Mouse (Mus musculus): ENCODE measurements around the gene Mrpl54. TPM values are rescaled to one million over a fixed set of nuclear protein-coding genes. Genes with fewer than 3 reads are reported as not detected.

The Mrpl54 gene
- polyA plus RNA-seq, 1 experiment from 2014 or later, result 210 TPM

DNA sequence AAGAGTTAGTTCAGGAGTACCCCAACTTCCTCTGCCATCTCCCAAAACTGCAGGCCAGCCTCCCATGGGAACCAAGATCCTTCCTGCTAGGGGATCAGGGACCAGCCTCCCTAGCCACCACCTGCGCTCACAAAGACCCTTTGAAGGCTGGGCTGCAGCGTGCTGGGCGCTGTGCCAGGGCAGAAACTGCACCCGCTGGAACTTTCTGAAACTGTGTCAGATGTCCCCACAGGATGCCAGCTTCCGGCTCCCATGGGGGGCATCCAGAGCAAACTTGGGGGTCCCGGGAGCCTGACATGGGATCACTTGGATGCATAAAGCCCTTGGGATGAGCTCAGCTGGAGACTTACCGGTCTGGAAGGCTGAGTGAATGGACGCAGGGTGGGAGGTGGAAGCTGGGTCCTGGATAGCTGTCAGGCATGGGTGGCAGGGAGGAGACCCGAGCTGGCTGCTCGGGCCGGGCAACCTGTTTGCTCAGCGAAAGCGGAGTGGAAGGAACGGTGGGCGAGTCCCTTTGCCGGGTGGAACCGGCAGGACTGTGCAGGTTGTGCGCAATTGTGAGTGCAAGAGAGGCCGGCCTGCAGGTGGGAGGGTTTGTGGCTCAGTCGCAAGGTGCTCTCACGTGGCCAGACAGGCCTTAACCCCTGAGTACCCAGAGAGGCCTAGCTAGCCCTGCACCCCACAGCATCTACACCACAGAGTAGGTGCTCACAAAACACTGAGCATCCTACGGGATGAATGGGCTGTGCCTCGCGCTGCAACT is 24.1 kb upstream of the Mrpl54 start:
- ATAC-seq (ENCODE audit: low read depth), result peak; percentile 8; the same call in 1 of the 2 replicates
- H3K4me1 ChIP-seq (replicated peaks; ENCODE audit: control insufficient read depth, insufficient read depth, low read length), result peaks cover 28% of the 10 kb centered on the region
- H3K9ac ChIP-seq (ENCODE audit: low read length), result peak overlapping the region; percentile 43
- H3K27ac ChIP-seq (ENCODE audit: low read length), result peak overlapping the region; percentile 92
- H3K36me3 ChIP-seq (ENCODE audit: control insufficient read depth, insufficient read depth, low read length), result no peaks in the 10 kb centered on the region
- no peaks in the 10 kb centered on the region for H3K9me3 ChIP-seq (ENCODE audit: control insufficient read depth, low read length)
- WGBS, result 10% methylated on average over 24 of the region's 24 CpGs
- H3K4me3 ChIP-seq (ENCODE audit: low read length), result peak overlapping the region; percentile 44
- peaks cover 4% of the 10 kb centered on the region; the same call in 1 of the 2 replicates for H3K27me3 ChIP-seq (ENCODE audit: control insufficient read depth, insufficient read depth, low read depth, low read length)
- H3K4me2 ChIP-seq (ENCODE audit: low read depth, low read length), result peak overlapping the region; percentile 55

DNA sequence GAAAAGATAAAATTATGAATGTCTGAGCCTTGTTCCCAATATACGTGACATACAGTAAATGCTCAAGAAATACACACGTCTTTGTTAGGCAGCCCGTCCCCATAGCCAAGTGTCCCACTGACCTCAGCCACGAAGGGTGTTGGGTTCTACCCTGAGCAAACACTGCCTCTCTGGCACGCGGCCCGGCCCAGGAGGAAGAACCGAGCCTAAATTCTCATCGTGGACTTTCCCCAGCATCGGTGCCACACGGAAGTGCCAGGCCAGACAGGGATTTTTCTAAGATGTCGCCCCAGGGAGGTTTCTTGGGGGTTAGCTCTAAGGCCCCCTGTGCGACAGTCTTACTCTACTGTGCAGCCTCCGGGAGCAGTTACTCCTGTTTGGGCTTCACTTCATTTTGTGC is 23.1 kb upstream of the Mrpl54 start:
- no peaks in the 10 kb centered on the region for H3K36me3 ChIP-seq (ENCODE audit: control insufficient read depth, insufficient read depth, low read length)
- H3K27me3 ChIP-seq (ENCODE audit: control insufficient read depth, insufficient read depth, low read depth, low read length), result peaks cover 12% of the 10 kb centered on the region
- H3K27ac ChIP-seq (ENCODE audit: low read length), result peak overlapping the region; percentile 92
- ATAC-seq (ENCODE audit: low read depth), result no peak
- H3K4me3 ChIP-seq (ENCODE audit: low read length), result peak overlapping the region; percentile 44
- H3K9ac ChIP-seq (ENCODE audit: low read length), result peak overlapping the region; percentile 43
- WGBS, result 35% methylated on average over 14 of the region's 14 CpGs
- H3K9me3 ChIP-seq (ENCODE audit: control insufficient read depth, low read length), result no peaks in the 10 kb centered on the region
- H3K4me1 ChIP-seq (replicated peaks; ENCODE audit: control insufficient read depth, insufficient read depth, low read length), result peaks cover 27% of the 10 kb centered on the region
- peak overlapping the region; percentile 55 for H3K4me2 ChIP-seq (ENCODE audit: low read depth, low read length)

DNA sequence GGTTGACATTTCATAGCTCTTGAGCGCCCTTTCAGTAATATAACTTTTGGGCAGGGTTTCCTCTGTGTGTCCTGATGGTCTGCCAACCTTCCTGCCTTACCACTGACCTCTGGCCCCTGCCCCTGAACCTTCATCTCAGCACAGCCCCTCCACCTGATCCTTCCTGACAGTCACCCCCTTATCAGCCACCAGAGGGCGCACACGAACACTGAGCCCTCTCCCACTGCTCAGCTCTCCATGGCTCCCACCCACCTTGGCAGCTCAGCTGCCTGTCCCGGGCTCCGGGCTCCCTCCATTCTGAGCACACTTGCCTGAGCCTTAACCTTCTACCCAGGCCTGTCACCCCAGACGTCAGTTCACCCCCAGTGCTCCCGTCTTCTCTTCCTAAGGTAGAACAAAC is 22.5 kb upstream of the Mrpl54 start:
- Histone ChIP-seq H3K9ac (ENCODE audit: low read length) (peak overlapping the region; percentile 14; the same call in 1 of the 2 replicates), H3K36me3 (ENCODE audit: control insufficient read depth, insufficient read depth, low read length) (no peaks in the 10 kb centered on the region), H3K4me2 (ENCODE audit: low read depth, low read length) (peak overlapping the region; percentile 55), H3K9me3 (ENCODE audit: control insufficient read depth, low read length) (no peaks in the 10 kb centered on the region), H3K4me3 (ENCODE audit: low read length) (peak overlapping the region; percentile 44), H3K27ac (ENCODE audit: low read length) (peak overlapping the region; percentile 92), H3K27me3 (ENCODE audit: control insufficient read depth, insufficient read depth, low read depth, low read length) (peaks cover 17% of the 10 kb centered on the region), H3K4me1 (replicated peaks; ENCODE audit: control insufficient read depth, insufficient read depth, low read length) (peaks cover 21% of the 10 kb centered on the region)
- 2% methylated on average over 7 of the region's 7 CpGs for WGBS
- ATAC-seq (ENCODE audit: low read depth), result no peak

DNA sequence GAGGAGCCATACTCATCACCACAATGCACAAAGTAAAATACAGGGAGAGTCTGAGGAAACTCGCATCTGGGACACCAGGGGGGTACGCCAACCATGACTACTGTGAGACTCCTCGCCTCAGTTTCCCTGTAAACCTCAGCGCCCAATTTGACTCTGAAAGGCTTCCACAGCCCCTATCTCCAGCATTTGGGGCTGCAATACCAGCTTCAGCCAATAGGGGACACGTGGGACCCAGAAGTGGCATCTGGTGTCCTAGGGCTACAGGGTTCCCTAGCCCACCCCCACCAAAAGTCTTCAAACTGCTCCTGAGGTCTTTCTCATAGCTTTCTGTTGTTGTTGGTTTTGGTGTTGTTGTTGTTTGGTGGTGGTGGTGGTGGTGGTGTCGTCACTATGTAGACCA is 21.9 kb upstream of the Mrpl54 start:
- Histone ChIP-seq H3K4me1 (replicated peaks; ENCODE audit: control insufficient read depth, insufficient read depth, low read length) (peaks cover 15% of the 10 kb centered on the region), H3K27me3 (ENCODE audit: control insufficient read depth, insufficient read depth, low read depth, low read length) (peaks cover 24% of the 10 kb centered on the region)

DNA sequence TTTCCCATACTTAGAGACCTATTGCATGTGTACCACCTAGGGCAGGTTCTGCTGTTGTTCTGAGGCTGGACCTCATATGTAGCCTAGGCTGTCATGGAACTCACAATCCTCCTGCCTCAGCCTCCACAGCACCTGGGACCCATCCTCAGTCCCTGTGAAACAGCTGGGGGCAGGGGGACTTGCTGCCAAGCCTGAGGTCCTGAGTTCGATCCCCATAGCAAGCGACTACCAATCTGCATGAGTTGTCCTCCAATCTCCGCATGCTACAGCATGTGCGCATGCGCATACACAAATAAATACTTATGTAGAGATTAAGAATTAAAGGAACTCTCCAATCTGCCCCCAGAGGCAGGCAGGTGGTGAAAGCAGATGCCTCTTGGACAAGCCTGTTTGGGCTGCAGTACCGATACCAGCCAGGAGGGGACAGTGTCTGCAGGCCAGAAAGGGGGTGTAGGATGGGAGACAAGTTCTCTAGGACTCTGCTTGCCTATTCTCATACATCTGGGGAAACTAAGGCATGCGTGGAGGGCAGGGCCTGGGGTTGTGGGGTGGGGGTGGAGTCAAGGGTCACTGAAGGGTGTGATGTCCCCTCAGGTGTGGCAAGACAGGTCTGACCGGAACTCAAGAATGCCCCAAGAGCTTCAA is 20.9 kb upstream of the Mrpl54 start:
- WGBS, result 53% methylated on average over 8 of the region's 8 CpGs
- Histone ChIP-seq H3K9me3 (ENCODE audit: control insufficient read depth, low read length) (no peaks in the 10 kb centered on the region), H3K4me2 (ENCODE audit: low read depth, low read length) (no peak overlapping the region), H3K4me3 (ENCODE audit: low read length) (no peak overlapping the region), H3K4me1 (replicated peaks; ENCODE audit: control insufficient read depth, insufficient read depth, low read length) (peaks cover 13% of the 10 kb centered on the region), H3K36me3 (ENCODE audit: control insufficient read depth, insufficient read depth, low read length) (no peaks in the 10 kb centered on the region), H3K27me3 (ENCODE audit: control insufficient read depth, insufficient read depth, low read depth, low read length) (peaks cover 31% of the 10 kb centered on the region), H3K9ac (ENCODE audit: low read length) (no peak overlapping the region), H3K27ac (ENCODE audit: low read length) (no peak overlapping the region; the same call in 1 of the 2 replicates)
- ATAC-seq (ENCODE audit: low read depth), result no peak

More for the DNA sequence above, 21.9 kb upstream of the Mrpl54 start:
- 28% methylated on average over 6 of the region's 6 CpGs for WGBS
- 0 out of 2 replicates have a peak overlapping the region, but pooled peaks have one; percentile 0 for H3K4me2 ChIP-seq (ENCODE audit: low read depth, low read length)
- no peaks in the 10 kb centered on the region for H3K9me3 ChIP-seq (ENCODE audit: control insufficient read depth, low read length)
- H3K4me3 ChIP-seq (ENCODE audit: low read length), result no peak overlapping the region
- no peak for ATAC-seq (ENCODE audit: low read depth)
- peak overlapping the region; percentile 19 for H3K27ac ChIP-seq (ENCODE audit: low read length)
- H3K9ac ChIP-seq (ENCODE audit: low read length), result no peak overlapping the region
- H3K36me3 ChIP-seq (ENCODE audit: control insufficient read depth, insufficient read depth, low read length), result no peaks in the 10 kb centered on the region

DNA sequence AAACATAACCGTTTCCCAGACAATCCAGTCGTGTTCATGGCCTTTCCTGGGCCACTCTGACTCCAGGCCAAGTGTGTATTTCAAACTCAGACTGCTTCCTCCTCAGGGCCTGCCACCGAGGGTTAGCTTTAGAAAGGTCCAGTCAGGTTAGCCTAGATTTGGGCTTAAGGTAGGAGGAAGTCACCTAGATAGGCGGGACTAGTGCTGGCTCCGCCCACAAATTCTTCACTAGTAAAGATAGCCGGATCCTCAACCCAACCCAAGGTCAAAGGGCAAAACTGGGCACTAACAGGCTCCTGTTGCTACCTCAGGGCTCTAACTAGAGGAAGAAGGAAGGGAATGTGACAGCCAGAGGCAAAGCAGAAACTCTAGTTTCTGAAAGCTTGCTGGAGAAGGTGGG is 19.9 kb upstream of the Mrpl54 start:
- Histone ChIP-seq H3K9me3 (ENCODE audit: control insufficient read depth, low read length) (no peaks in the 10 kb centered on the region), H3K4me2 (ENCODE audit: low read depth, low read length) (no peak overlapping the region), H3K4me3 (ENCODE audit: low read length) (no peak overlapping the region), H3K27ac (ENCODE audit: low read length) (no peak overlapping the region), H3K27me3 (ENCODE audit: control insufficient read depth, insufficient read depth, low read depth, low read length) (peaks cover 31% of the 10 kb centered on the region), H3K9ac (ENCODE audit: low read length) (no peak overlapping the region), H3K4me1 (replicated peaks; ENCODE audit: control insufficient read depth, insufficient read depth, low read length) (peaks cover 10% of the 10 kb centered on the region), H3K36me3 (ENCODE audit: control insufficient read depth, insufficient read depth, low read length) (no peaks in the 10 kb centered on the region)
- 28% methylated on average over 6 of the region's 6 CpGs for WGBS
- ATAC-seq (ENCODE audit: low read depth), result no peak

DNA sequence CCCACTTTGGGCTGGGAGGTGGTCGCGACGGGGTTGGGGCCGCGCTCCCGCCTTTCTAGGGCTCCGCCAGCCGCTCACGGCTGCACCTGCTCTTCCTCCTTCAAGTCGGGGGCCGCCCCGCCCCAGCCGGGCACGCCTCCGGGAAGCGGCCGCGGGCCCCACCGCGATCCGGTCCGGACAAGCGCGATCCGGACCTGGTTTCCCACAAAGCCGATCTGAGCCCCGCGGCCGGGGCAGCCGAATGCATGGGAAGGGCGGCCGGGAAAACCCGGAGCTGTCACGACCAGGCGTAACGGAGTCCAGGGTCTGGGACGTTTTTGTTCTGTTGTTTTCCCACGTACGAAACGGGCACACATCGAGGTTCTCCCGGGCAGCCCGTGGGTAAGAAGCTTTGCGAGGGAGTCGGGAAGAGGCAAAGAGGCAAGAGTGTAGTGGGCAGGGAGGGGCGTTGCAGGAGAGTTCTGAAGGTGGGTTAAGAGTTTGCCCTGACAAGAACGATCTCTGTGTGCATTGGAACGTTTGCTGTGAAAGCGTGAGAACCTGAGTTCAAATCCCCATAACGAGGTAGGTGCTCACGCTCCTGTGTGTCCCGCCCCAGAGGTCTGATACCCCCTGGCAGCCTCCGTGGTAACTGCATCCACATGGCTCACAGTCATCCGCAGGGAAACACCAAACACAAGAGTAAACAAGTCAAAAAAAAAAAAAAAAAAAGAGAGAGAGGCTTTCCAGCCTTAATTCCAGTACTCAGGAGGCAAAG is 19.1 kb upstream of the Mrpl54 start:
- Histone ChIP-seq H3K4me1 (replicated peaks; ENCODE audit: control insufficient read depth, insufficient read depth, low read length) (peaks cover 7% of the 10 kb centered on the region), H3K27me3 (ENCODE audit: control insufficient read depth, insufficient read depth, low read depth, low read length) (peaks cover 31% of the 10 kb centered on the region), H3K9me3 (ENCODE audit: control insufficient read depth, low read length) (no peaks in the 10 kb centered on the region), H3K4me2 (ENCODE audit: low read depth, low read length) (peak overlapping the region; percentile 78), H3K9ac (ENCODE audit: low read length) (peak overlapping the region; percentile 68), H3K4me3 (ENCODE audit: low read length) (peak overlapping the region; percentile 58), H3K36me3 (ENCODE audit: control insufficient read depth, insufficient read depth, low read length) (no peaks in the 10 kb centered on the region; the same call in 1 of the 2 replicates), H3K27ac (ENCODE audit: low read length) (peak overlapping the region; percentile 76)
- WGBS, result under 1% methylated on average over 54 of the region's 54 CpGs
- ATAC-seq (ENCODE audit: low read depth), result peak; percentile 72

DNA sequence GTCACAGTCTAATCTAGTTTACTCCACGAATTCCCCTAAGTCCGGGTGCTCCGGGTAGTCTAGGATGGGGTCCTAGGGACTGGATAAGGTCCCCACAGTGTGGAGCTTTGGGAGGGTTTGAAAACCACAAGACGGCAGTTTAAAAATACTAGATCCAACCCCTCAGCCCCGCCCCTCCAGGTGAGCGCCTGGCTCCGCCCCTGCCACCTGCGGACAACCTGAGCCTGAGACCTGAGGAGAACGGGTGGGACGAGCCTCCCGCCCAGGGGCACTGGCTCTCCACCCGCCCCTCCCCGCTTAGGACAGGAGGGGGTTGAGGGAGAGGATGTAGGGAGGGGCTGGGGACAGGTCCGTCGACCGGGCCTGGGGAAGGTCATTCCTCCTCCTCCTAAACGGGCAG is 18.0 kb upstream of the Mrpl54 start:
- Histone ChIP-seq H3K4me1 (replicated peaks; ENCODE audit: control insufficient read depth, insufficient read depth, low read length) (peaks cover 6% of the 10 kb centered on the region), H3K9ac (ENCODE audit: low read length) (peak overlapping the region; percentile 8), H3K9me3 (ENCODE audit: control insufficient read depth, low read length) (no peaks in the 10 kb centered on the region), H3K27me3 (ENCODE audit: control insufficient read depth, insufficient read depth, low read depth, low read length) (peaks cover 34% of the 10 kb centered on the region), H3K4me2 (ENCODE audit: low read depth, low read length) (peak overlapping the region; percentile 78), H3K4me3 (ENCODE audit: low read length) (peak overlapping the region; percentile 58), H3K36me3 (ENCODE audit: control insufficient read depth, insufficient read depth, low read length) (no peaks in the 10 kb centered on the region; the same call in 1 of the 2 replicates), H3K27ac (ENCODE audit: low read length) (peak overlapping the region; percentile 76)
- ATAC-seq (ENCODE audit: low read depth), result peak; percentile 62
- 7% methylated on average over 17 of the region's 17 CpGs for WGBS
